7 mouse cellular contexts compared by ENCODE assay signal in genomic region chr1:151483568-151483967, GRCm38 (mm10). TPM values are rescaled to one million over a fixed set of nuclear protein-coding genes. Genes with fewer than 3 reads are reported as not detected.
DNase-seq lines count a peak whose midpoint lies in the region; ATAC-seq lines count a peak whose summit lies in the region.

No protein-coding gene starts in this region.

- no peak overlapping the region for H3K4me2 ChIP-seq in kidney, embryonic 14.5 days (replicated peaks; ENCODE audit: low read depth, low read length)
- no peak overlapping the region for H3K4me2 ChIP-seq in heart, embryonic 11.5 days

- no peak overlapping the region for H3K9ac ChIP-seq in kidney, embryonic 14.5 days (ENCODE audit: low read depth, low read length)
- no peak overlapping the region for H3K9ac ChIP-seq in heart, embryonic 11.5 days (ENCODE audit: low read depth, low read length)

- H3K27ac ChIP-seq in kidney, embryonic 14.5 days (ENCODE audit: low read depth, low read length): no peak overlapping the region
- H3K27ac ChIP-seq in heart, embryonic 11.5 days (ENCODE audit: low read depth, low read length): no peak overlapping the region

- DNase-seq in kidney, adult 8-10 months: peak; percentile 15 to 33
- DNase-seq in ES-CJ7 (ENCODE audit: low read depth, low spot score): peak; percentile 63
- peak; percentile 58 for DNase-seq in naive thymus-derived CD4-positive, alpha-beta T cell, adult 2 months (ENCODE audit: low read depth)
- DNase-seq in left cerebral cortex, postnatal 14 days (ENCODE audit: low spot score in 2 of 2): no peak

- H3K36me3 ChIP-seq in kidney, embryonic 14.5 days (ENCODE audit: control insufficient read depth, insufficient read depth, low read length): peaks cover 8% of the 10 kb centered on the region
- H3K36me3 ChIP-seq in heart, embryonic 11.5 days (ENCODE audit: control insufficient read depth, insufficient read depth, low read length): no peaks in the 10 kb centered on the region

- WGBS in kidney, embryonic 14.5 days: 75% methylated on average over 1 of the region's 1 CpGs
- 62% methylated on average over 1 of the region's 1 CpGs for WGBS in heart, embryonic 11.5 days (ENCODE audit: insufficient replicate concordance)

- H3K4me3 ChIP-seq in kidney, embryonic 14.5 days (ENCODE audit: low read length): no peak overlapping the region
- no peak overlapping the region for H3K4me3 ChIP-seq in heart, embryonic 11.5 days (ENCODE audit: low read depth, low read length)

- no peaks in the 10 kb centered on the region for H3K4me1 ChIP-seq in kidney, embryonic 14.5 days (ENCODE audit: control insufficient read depth, insufficient read depth, low read length)
- H3K4me1 ChIP-seq in heart, embryonic 11.5 days (ENCODE audit: control insufficient read depth, insufficient read depth, low read length): peaks cover 5% of the 10 kb centered on the region; the same call in 1 of the 2 replicates

- H3K27me3 ChIP-seq in kidney, embryonic 14.5 days (ENCODE audit: control insufficient read depth, insufficient read depth, low read length): no peaks in the 10 kb centered on the region
- no peaks in the 10 kb centered on the region for H3K27me3 ChIP-seq in heart, embryonic 11.5 days (ENCODE audit: control insufficient read depth, insufficient read depth, low read length)

- H3K9me3 ChIP-seq in kidney, embryonic 14.5 days (ENCODE audit: control insufficient read depth, low read length): no peaks in the 10 kb centered on the region
- no peaks in the 10 kb centered on the region for H3K9me3 ChIP-seq in heart, embryonic 11.5 days (replicated peaks; ENCODE audit: control insufficient read depth, low read length)

- intact Hi-C loops in left cerebral cortex, postnatal 14 days (cut with DNase I): no loop called here

- no peak for ATAC-seq in kidney, embryonic 14.5 days (ENCODE audit: low FRiP score, low TSS enrichment)
- peak; percentile 64 for ATAC-seq in erythroblast, adult 5-6 weeks (replicated peaks; ENCODE audit: low FRiP score, poor library complexity, severe bottlenecking)
- no peak for ATAC-seq in heart, embryonic 11.5 days (replicated peaks; ENCODE audit: insufficient number of reproducible peaks, low FRiP score, low TSS enrichment)

RNA-seq across cellular contexts. Expression of gene Rnf2, which starts 17.2 kb away (rescaled TPM):
- polyA plus RNA-seq in kidney, embryonic 14.5 days (2014; fragmentation: Nextera tagmentation; extraction: Ambion mirVana): 82.7 and 105 TPM in 2 replicates
- 7.9 and 13.4 TPM in 2 replicates for total RNA-seq in erythroblast, adult 5-6 weeks (2015; ENCODE audit: low replicate concordance)
- total RNA-seq in erythroblast, adult 5-6 weeks (2017; ENCODE audit: low replicate concordance): 11.9 and 13.2 TPM in 2 replicates
- 10 to 100 TPM; 33.3 to 35.6 TPM for total RNA-seq in left cerebral cortex, postnatal 14 days (2021)
- polyA plus RNA-seq in heart, embryonic 11.5 days (2014; fragmentation: Nextera tagmentation; extraction: Ambion mirVana): 80.5 and 87.5 TPM in 2 replicates

RNA-seq across cellular contexts. Expression of gene Trmt1l, which starts 55.2 kb away (rescaled TPM):
- 41.7 and 48.0 TPM in 2 replicates for polyA plus RNA-seq in kidney, embryonic 14.5 days (2014; fragmentation: Nextera tagmentation; extraction: Ambion mirVana)
- total RNA-seq in erythroblast, adult 5-6 weeks (2015; ENCODE audit: low replicate concordance): 16.7 and 18.1 TPM in 2 replicates
- total RNA-seq in erythroblast, adult 5-6 weeks (2017; ENCODE audit: low replicate concordance): 16.6 and 19.8 TPM in 2 replicates
- total RNA-seq in left cerebral cortex, postnatal 14 days (2021): 10 to 100 TPM; 24.6 to 27.6 TPM
- polyA plus RNA-seq in heart, embryonic 11.5 days (2014; fragmentation: Nextera tagmentation; extraction: Ambion mirVana): 41.2 and 45.7 TPM in 2 replicates

RNA-seq across cellular contexts. Expression of gene Swt1, which starts 55.3 kb away (rescaled TPM):
- 27.6 and 27.9 TPM in 2 replicates for polyA plus RNA-seq in kidney, embryonic 14.5 days (2014; fragmentation: Nextera tagmentation; extraction: Ambion mirVana)
- 120 and 152 TPM in 2 replicates for total RNA-seq in erythroblast, adult 5-6 weeks (2015; ENCODE audit: low replicate concordance)
- 119 and 130 TPM in 2 replicates for total RNA-seq in erythroblast, adult 5-6 weeks (2017; ENCODE audit: low replicate concordance)
- total RNA-seq in left cerebral cortex, postnatal 14 days (2021): 1 to 10 TPM; 8.6 to 9.0 TPM
- 19.6 and 27.7 TPM in 2 replicates for polyA plus RNA-seq in heart, embryonic 11.5 days (2014; fragmentation: Nextera tagmentation; extraction: Ambion mirVana)

Comparison
In these comparisons a context has a peak if more than half of its experiments do, and no peak if none do; other contexts are left out.
1. DNase-seq: peak in kidney, adult 8-10 months (2 of 2), ES-CJ7 (single experiment) and naive thymus-derived CD4-positive, alpha-beta T cell, adult 2 months (single experiment); none in left cerebral cortex, postnatal 14 days (0 of 2).
2. RNA of gene Swt1, which starts 55.3 kb away (total RNA-seq): 119 to 152 TPM in erythroblast, adult 5-6 weeks; 8.6 to 9.0 TPM in left cerebral cortex, postnatal 14 days; every median in the first group is over 10 times any median in the second.